Mouse (Mus musculus) hindbrain, embryonic 16.5 days (tissue): Measurements from ENCODE around the gene Zswim3. TPM values are rescaled to one million over a fixed set of nuclear protein-coding genes. Genes with fewer than 3 reads are reported as not detected.
"Not testable (repeated sequence)": the region's sequence is repeated elsewhere in the genome, so short reads cannot be mapped to it uniquely, and the experiment has no call there.

ENCODE experiments used
- ATAC-seq: fragments of 200-750 bp; cut with Nextera tagmentation; 2 replicates; pipeline ENCODE4 v1.8.0; 2017; ENCODE audit warnings: moderate TSS enrichment, moderate library complexity
- H3K27ac ChIP-seq: fragments of 300-500 bp; sonication (generic); 2 replicates; pipeline ENCODE4 v1.5.1; 2014; ENCODE audit warnings: low read depth, mild to moderate bottlenecking, control low read depth, low read length, moderate library complexity
- H3K27me3 ChIP-seq: fragments of 300-500 bp; sonication (generic); replicated peaks from 2 replicates; pipeline ENCODE4 v1.6.1; 2014; ENCODE audit warnings: low read length; ENCODE audit not compliant: control insufficient read depth, insufficient read depth
- H3K36me3 ChIP-seq: fragments of 300-500 bp; sonication (generic); 2 replicates; pipeline ENCODE4 v1.6.1; 2014; ENCODE audit warnings: mild to moderate bottlenecking, low read length, moderate library complexity, mixed read lengths; ENCODE audit not compliant: control insufficient read depth, insufficient read depth
- H3K4me1 ChIP-seq: fragments of 300-500 bp; sonication (generic); 2 replicates; pipeline ENCODE4 v1.6.1; 2014; ENCODE audit warnings: low read depth, low read length; ENCODE audit not compliant: control insufficient read depth, insufficient read depth
- H3K4me2 ChIP-seq: fragments of 300-500 bp; sonication (generic); 2 replicates; pipeline ENCODE4 v1.6.1; 2014; ENCODE audit warnings: mild to moderate bottlenecking, low read length, control low read depth, moderate library complexity
- H3K4me3 ChIP-seq: fragments of 300-500 bp; sonication (generic); 2 replicates; pipeline ENCODE4 v1.5.1; 2014; ENCODE audit warnings: mild to moderate bottlenecking, low read length, control low read depth, moderate library complexity
- H3K9ac ChIP-seq: fragments of 300-500 bp; sonication (generic); 2 replicates; pipeline ENCODE4 v1.6.1; 2014; ENCODE audit warnings: low read depth, mild to moderate bottlenecking, control low read depth, low read length, moderate library complexity
- H3K9me3 ChIP-seq: fragments of 300-500 bp; sonication (generic); 2 replicates; pipeline ENCODE4 v1.6.1; 2014; ENCODE audit warnings: mild to moderate bottlenecking, low read length, moderate library complexity; ENCODE audit not compliant: control insufficient read depth
- WGBS: fragments of 180-500 bp; shearing (Covaris S2); extraction: QIAGEN DNeasy Blood & Tissue Kit; methylation state at CpG from one replicate; pipeline ENCODE4 v1.1.7; 2014; 5-methylcytosine and 5-hydroxymethylcytosine counted together
- polyA plus RNA-seq: library from polyadenylated mRNA; unstranded; fragments of >200 nt; fragmentation: Nextera tagmentation; extraction: Ambion mirVana; gene quantifications from 2 replicates; pipeline ENCODE4 v1.2.1, GENCODE M21; 2015

Zswim3 gene
- polyA plus RNA-seq, 1 experiment from 2014 or later, result 16.4 TPM

DNA sequence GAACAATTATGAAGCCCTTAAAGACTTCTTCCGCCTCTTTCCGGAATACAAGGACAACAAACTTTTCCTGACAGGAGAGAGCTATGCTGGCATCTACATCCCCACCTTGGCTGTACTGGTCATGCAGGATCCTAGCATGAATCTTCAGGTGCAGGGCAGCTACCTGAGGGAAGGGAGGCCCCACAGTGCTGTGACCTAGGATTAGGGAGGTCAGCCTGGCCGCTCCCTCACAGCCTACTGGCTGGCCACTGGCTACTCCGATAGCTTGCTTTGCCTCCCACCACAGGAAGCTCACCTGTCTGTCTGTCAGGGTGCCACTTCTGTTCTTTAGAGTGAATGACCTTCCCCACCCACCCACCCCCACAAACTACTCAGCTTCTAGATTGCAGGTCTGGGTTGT is 30.3 kb downstream of the Zswim3 start:
- 92% methylated on average over 4 of the region's 4 CpGs for WGBS

DNA sequence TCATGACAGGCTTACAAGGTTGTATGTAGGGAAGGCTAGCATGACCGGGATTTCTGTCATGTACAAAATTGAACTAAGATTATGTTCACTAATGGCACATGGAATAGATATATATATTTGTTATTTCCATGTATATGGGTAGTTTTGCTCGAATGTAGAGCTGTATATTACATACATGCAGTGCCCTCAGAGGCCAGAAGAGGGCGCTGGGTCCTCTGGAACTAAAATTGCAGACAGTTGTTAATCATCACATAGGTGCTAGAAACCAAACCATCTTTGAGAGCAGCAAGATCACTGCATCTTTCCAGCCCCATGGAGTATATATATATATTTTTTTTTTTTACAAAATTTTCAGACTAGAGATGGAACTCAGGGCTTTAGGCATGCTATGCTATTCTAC is 40.9 kb downstream of the Zswim3 start:
- no peaks in the 10 kb centered on the region for H3K4me1 ChIP-seq
- no peaks in the 10 kb centered on the region for H3K36me3 ChIP-seq
- no peak overlapping the region for H3K27ac ChIP-seq
- ATAC-seq, result no peak
- H3K9me3 ChIP-seq, result no peaks in the 10 kb centered on the region
- no peaks in the 10 kb centered on the region for H3K27me3 ChIP-seq
- H3K9ac ChIP-seq, result no peak overlapping the region
- H3K4me3 ChIP-seq, result no peak overlapping the region
- 53% methylated on average over 3 of the region's 3 CpGs for WGBS
- no peak overlapping the region for H3K4me2 ChIP-seq

More for the DNA sequence above, 30.3 kb downstream of the Zswim3 start:
- Histone ChIP-seq H3K9ac (no peak overlapping the region), H3K4me2 (no peak overlapping the region; the same call in none of the 2 replicates), H3K9me3 (no peaks in the 10 kb centered on the region), H3K27ac (no peak overlapping the region), H3K36me3 (peaks cover 13% of the 10 kb centered on the region), H3K4me3 (no peak overlapping the region), H3K27me3 (no peaks in the 10 kb centered on the region), H3K4me1 (peaks cover 17% of the 10 kb centered on the region)
- no peak for ATAC-seq

DNA sequence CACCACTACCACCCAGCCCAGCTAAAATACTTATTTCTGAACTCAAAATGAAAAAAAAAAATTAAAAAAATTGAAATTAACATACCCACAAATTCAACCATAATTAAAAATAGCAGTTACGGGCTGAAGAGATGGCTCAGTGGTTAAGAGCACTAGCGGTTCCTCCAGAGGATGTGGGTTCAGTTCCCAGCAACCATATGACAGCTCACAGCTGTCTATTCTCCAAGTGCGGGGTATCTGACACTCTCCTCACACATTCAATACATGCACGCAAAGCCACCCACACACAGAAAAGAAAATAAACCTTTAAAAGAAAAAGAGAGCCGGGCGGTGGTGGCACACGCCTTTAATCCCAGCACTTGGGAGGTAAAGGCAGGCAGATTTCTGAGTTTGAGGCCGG is 45.2 kb downstream of the Zswim3 start:
- ATAC-seq, result no peak
- 93% methylated on average over 8 of the region's 8 CpGs for WGBS
- H3K4me1 ChIP-seq, result no peaks in the 10 kb centered on the region

DNA sequence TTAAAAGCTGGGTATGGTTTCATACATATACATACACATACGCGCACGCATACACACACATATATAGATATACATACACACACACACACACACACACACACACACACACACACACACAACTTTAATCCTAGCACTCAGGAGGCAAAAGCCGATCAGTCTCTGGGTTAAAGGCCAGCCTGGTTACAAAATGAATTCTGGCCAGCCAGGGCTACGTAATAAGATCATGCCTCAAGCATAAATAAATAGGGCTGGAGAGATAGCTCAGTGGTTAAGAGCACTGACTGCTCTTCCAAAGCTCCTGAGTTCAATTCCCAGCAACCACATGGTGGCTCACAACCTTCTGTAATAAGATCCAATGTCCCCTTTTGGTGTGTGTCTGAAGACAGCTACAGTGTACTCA is 50.7 kb downstream of the Zswim3 start:
- H3K9me3 ChIP-seq, H3K4me3 ChIP-seq, H3K36me3 ChIP-seq, H3K9ac ChIP-seq, H3K4me2 ChIP-seq, H3K27me3 ChIP-seq, H3K27ac ChIP-seq, ATAC-seq: not testable (repeated sequence)
- H3K4me1 ChIP-seq, result peaks cover 17% of the 10 kb centered on the region
- 84% methylated on average over 5 of the region's 5 CpGs for WGBS

More for the DNA sequence above, 45.2 kb downstream of the Zswim3 start:
- Histone ChIP-seq H3K4me3 (no peak overlapping the region), H3K9ac (no peak overlapping the region), H3K27me3 (no peaks in the 10 kb centered on the region; the same call in 1 of the 2 replicates), H3K9me3 (no peaks in the 10 kb centered on the region), H3K27ac (no peak overlapping the region), H3K4me2 (no peak overlapping the region), H3K36me3 (no peaks in the 10 kb centered on the region)

DNA sequence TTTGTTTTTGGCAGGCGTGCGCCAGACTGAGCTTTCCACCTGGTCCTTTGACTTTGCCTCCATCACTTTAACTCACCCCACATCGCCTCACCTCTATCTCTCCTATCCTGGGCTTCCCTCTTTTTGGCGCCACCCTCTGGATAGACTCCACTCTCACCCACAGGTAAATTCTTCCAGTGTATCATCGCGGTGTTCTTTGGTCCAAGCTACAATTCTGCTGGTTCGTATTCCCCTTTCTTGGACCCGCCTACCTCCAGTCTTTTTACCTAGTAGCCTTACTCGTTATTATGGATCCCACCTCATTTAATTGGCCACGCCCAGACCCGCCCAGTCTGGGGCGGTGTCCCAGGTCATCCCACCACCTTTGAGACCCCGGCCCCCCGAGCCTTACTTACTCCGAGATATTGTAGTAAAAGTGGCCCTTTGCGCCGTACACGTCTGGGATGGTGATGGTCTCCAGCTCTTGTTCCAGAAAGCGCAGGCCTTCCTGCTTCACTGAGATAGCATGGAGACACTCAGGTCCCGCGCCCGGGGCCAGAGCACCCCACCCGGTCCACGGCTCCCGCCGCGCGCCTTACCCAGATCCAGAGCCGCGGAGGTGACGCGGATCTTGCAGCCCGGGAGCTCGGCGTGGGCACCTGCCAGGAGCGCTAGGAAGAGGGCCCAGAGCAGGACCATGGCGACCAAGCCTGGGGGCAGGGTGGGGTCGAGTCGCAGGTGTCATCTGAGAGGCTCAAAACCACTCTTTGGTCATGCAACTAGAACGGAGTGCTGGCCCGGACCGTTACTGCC is 51.6 kb downstream of the Zswim3 start:
- H3K9ac ChIP-seq, result peak overlapping the region; percentile 56
- WGBS, result under 1% methylated on average over 42 of the region's 42 CpGs

DNA sequence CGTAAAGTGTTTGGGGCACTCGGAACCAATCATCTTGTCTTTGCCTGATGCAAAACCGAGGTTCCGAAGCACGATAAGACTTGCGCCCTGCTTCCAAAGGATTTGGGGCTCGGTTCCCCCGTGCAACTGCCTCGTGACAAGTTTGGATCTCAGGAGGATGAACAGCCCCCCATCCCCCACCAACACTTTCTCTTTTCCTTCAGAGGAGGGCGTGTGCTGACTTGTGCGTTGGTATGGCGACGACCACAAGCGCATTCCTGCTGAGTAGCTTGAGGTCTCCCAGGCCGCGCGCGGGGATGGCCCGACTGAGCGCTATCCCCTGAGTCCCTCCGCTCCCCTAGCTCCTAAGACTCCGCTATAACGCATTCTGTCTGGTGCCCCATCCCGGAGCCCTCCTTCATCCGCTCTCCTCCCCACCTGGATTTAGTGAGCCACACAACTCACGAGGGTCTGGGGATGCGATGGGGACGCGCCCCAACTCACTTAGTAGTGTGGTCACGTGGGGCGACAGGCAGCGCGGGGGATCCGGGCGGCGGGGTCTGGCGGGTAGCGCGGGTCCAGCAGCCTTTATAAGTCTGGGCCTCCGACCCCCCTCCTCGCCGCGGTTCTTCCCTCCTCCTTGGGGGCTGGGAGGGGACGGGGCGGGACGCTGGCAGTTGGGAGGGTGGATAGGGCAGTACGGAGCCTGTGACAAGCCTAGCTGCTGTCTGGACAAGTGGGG is 52.4 kb downstream of the Zswim3 start, which contains the start of gene Pltp:
Gene Pltp (minus strand): TSS at position 611 of the 721 bp plus-strand sequence.
- Histone ChIP-seq H3K9me3 (no peaks in the 10 kb centered on the region), H3K9ac (peak within 1 kb of the TSS; percentile 56), H3K4me2 (peak within 1 kb of the TSS; percentile 58), H3K4me3 (peak within 1 kb of the TSS; percentile 35), H3K36me3 (no peaks in the 10 kb centered on the region), H3K27me3 (peaks cover 8% of the 10 kb centered on the region; the same call in 1 of the 2 replicates), H3K27ac (peak within 1 kb of the TSS; percentile 21; the same call in 1 of the 2 replicates), H3K4me1 (peaks cover 21% of the 10 kb centered on the region)
- WGBS, result under 1% methylated on average over 41 of the region's 47 CpGs
- peak; percentile 74 for ATAC-seq

More for the DNA sequence above, 51.6 kb downstream of the Zswim3 start:
- H3K36me3 ChIP-seq, result no peaks in the 10 kb centered on the region
- peak overlapping the region; percentile 35 for H3K4me3 ChIP-seq
- H3K27me3 ChIP-seq, result peaks cover 8% of the 10 kb centered on the region; the same call in 1 of the 2 replicates
- H3K4me1 ChIP-seq, result peaks cover 17% of the 10 kb centered on the region
- no peak overlapping the region; the same call in 1 of the 2 replicates for H3K27ac ChIP-seq
- H3K9me3 ChIP-seq, result no peaks in the 10 kb centered on the region
- H3K4me2 ChIP-seq, result peak overlapping the region; percentile 58
- ATAC-seq, result peak; percentile 25; the same call in 1 of the 2 replicates

DNA sequence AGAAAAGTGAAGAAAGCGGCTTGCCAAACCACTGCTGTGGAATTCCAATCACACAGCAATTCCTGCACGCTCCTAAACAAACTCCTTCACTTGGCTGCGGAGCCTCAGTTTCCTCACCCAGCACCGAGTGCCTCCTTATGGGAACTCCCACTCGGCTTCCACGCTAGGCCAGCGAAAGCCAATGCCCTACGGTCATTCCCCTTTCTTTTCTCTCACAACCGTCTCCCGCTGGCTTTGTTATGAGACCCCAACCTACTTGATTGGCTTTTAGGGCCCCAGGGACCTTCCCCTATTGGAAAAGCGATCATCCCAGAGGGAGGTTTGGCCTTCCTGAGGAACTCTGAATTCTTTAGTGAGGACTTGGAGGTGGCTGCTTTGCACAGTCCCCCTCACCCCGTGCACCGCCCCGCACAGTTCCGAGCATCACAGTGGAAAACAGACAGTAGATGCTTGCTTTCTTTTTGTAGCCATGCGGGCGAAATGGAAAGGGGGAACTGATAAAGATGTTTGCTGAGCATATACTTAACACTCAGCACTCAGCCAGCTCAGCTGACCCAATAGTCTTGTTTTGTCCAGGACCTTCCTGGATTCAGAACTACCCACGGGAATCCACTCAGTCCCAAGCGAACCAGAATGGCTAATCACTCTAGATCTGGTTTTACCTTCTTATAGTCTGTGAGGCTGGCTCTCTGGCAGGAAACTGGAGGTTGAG is 53.1 kb downstream of the Zswim3 start:
- WGBS, result 3% methylated on average over 19 of the region's 19 CpGs
- peak overlapping the region; percentile 35 for H3K4me3 ChIP-seq
- peaks cover 8% of the 10 kb centered on the region; the same call in 1 of the 2 replicates for H3K27me3 ChIP-seq
- peak; percentile 8; the same call in 1 of the 2 replicates for ATAC-seq
- peak overlapping the region; percentile 58 for H3K4me2 ChIP-seq
- no peaks in the 10 kb centered on the region for H3K9me3 ChIP-seq
- no peaks in the 10 kb centered on the region for H3K36me3 ChIP-seq
- H3K9ac ChIP-seq, result peak overlapping the region; percentile 56; the same call in 1 of the 2 replicates
- H3K27ac ChIP-seq, result peak overlapping the region; percentile 21; the same call in 1 of the 2 replicates
- H3K4me1 ChIP-seq, result peaks cover 21% of the 10 kb centered on the region

DNA sequence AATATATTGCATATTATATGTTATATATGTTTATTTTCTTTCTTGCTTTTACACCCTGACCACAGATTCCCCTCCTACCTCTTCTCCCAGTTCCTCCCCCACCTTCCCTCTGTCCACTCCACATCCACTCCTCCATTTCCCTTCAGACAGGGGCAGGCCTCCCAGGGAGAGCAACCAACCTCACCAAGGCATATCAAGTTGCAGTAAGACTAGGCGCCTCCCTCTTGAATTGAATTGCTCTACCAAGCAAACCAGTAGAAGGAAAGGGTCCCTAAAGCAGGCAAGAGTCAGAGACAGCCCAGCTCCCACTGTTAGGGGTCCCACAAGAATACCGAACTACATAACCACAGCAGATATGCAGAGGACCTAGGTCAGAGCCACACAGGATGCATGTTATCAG is 54.3 kb downstream of the Zswim3 start:
- no peak for ATAC-seq
- Histone ChIP-seq H3K9ac (no peak overlapping the region), H3K4me2 (no peak overlapping the region), H3K9me3 (no peaks in the 10 kb centered on the region), H3K27me3 (peaks cover 8% of the 10 kb centered on the region; the same call in 1 of the 2 replicates), H3K4me3 (no peak overlapping the region), H3K27ac (no peak overlapping the region), H3K4me1 (peaks cover 21% of the 10 kb centered on the region), H3K36me3 (no peaks in the 10 kb centered on the region)
- WGBS, result 54% methylated on average over 2 of the region's 2 CpGs
